Mouse (Mus musculus): ENCODE measurements at regions not wholly inside any gene's neighbourhood (a gene's known extent, or its start where the extent isn't known, plus 50 kb on each side); places are given as distances from the start of the nearest gene placed in this dataset.
A peak's percentile ranks its signal among the peaks of the same experiment; 100 is the strongest.
"Not testable (repeated sequence)": the region's sequence is repeated elsewhere in the genome, so short reads cannot be mapped to it uniquely, and the experiment has no call there.

DNA sequence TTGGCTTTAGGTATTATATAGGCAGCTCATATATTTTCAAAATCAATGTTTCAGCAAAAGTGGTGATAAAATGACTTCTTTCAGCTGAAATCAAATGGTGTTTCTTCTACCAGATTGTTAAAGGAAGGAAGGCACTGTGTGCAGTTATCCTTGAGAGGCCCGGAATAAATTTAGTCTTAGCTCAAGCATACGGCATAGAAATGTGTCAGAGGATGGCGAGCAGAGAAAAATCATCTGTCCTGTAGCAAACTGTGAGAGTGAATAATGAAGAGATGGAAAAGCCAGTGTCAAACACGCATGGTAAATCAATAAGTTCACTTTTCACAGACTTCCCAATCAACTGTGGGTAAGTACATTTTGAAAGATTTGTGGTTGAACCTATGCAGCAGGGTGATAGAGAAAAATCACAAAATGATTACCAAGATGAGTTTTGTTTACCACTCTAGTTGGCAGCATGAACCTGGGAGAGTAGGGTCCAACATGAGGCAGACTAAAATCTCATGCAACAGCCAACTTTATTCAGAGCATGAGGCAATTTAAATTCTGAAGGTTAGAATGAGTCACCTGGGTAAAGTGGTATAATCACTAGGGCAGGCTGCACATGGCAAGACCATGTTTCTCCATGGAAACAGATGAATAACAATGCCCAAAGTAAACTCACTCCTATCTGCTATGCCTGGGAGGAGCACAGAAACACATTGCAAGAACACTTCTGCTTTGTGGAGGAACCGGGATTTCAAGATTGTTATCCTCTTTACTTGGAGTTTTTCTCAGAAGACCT lies 55.7 kb downstream of the AI429214 start:
- no peak for DNase-seq (ENCODE audit: extremely low read depth, low read depth)

DNA sequence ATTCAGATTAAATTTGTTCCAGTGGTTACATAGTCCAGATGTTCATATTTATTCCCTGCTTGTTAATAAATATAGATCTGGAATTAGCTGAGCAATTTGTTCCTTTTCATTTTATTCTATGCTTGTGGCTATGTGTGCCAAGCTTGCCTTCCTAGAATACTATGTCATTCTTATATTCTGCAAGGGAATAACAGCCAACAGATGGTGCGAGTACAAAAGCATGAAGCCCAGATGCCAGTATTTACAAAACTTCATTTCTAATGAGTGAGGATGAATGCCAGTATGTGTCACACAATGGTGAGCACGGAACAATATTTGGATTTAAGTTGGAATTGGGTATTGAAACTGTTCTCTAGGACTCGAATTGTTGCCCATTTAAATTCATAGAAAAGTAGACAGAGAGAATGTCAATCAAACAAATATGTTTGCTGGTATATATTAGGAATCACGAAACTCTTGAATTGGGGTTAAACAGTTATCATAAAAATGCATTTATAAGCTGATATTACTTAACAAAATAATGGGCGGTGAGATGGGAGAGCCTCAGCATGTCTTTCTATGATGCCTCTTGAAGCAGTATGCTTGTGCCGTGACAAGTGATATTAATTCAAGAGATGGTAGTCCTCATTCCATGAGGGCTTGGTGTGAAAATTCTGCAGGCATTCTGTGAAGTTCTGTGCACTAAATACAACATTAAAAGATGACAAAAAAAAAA lies 56.7 kb downstream of the AI429214 start:
- DNase-seq (ENCODE audit: extremely low read depth, low read depth), result no peak

DNA sequence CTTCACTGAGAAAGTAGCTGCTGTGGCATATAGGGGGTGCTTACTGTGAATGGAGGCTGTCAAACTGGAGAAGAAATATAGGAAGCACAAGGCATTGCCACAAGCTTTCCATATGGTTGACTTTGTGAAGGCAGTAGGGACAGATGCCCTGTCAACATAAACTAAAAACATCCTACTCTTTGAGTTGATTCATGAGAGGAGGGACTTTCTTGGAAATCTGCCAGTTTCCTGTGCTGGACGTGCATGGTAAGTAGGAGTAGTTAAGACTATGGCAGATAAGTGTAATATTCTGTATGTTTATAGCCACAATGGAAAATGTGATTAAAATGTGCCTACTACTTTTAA lies 57.3 kb downstream of the AI429214 start:
- no peak for DNase-seq (ENCODE audit: extremely low read depth, low read depth)

DNA sequence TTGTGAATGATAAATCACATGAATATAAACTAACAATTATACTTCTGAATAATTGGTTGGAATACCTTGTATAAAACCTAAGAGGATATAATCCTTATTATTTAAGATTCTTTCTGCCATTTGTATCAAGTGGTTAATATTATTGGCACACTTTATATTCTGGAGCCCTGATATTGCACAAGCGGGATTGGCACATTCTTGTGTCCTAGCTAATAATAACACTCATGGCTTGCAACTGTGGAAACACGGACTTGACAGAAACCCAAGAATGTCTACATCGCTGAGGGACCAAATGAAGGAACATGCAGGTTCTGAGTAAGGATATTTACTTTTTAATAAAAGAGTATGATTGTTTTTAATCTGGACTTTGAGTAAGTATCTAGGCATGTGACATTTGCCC lies 63.0 kb downstream of the AI429214 start:
- DNase-seq (ENCODE audit: extremely low read depth, low read depth), result no peak

DNA sequence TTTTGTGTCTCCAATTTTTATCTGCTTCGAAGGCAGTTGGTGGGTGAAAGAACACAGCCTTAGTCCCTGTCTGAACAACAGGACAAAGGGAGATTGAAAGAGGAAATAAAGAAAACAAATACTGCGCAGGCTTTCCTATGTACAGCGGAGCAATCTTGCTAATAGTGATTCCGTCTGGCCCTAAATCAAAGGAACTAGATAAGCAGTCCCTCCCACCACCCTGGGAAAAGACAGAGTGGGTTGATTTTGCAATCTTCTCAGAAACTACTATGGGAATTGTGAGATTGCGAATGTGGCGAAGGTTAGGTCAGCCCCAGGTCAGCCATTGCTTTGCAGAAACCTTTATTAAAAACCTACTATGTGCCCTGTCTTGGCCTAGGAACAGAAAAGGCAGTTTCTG lies 65.0 kb downstream of the AI429214 start:
- DNase-seq (ENCODE audit: extremely low read depth, low read depth), result no peak

DNA sequence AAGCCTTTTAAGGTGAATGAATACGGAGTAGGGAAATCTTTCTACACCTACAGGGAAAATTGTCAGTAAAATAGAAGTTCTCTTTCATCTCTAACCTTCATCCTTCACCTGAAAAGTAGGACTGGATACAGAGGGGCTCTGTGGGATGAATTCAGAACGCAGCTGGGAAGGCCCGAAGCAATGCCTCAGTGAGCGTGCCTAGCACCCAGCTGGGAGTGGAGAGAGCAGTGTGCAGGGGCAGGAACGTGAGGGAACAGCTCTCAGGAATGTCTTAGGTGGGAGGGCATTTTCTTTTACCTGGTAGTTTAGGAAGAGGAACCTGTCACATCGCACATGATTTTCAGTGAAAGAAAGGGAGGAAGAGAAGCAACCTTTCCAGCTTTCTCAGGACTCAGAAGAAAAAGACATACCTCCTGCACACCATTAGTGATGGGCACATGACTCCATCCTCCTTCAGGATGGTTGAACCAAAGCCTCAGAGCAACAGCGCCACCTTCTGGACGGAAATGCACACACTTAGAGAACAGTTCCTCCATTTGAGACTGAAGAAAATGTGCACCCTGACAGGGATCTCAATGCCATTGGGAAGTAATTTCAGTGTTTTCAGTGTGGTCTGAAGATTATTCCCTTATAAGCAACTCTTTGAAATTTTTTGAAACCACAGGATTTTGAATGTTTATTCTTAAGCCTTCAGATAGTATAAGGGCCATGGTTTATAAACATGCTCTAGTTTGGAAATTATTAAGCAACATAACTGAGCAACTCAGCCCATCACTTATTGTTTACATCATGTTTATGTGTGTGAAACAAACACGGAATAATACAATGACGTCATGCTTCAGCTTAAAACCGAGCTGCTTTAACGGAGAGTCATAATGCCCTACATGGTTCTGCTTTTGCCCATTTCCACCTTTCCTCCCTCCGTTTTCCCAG lies 68.9 kb downstream of the AI429214 start:
- peak; percentile 3 for DNase-seq (ENCODE audit: extremely low read depth, low read depth)

DNA sequence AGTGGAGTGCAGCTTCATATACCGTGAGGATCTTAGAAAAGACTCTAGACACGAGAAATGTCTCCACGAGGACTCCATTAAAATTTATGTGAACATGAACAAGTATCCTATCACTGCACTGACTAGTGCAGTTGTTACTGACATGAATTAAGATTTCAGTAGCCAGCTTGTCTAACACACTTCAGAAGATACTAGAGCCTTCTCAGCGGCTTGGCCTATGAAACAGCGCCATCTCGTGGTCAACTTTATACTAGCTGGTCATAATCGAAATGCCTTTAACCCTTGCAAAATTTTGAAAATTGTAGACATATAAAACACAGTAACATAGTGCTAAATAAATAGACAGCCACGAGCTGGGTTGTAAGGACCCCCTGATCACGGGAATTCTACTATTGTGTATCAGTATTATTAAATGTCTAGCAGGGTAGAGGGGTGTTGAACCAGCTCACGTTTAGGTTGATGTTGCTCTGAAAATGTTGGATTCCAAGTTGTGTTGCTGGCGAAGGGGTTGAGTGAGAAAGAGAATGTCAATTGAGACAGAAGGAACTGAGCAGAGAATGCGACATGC lies 70.4 kb downstream of the AI429214 start:
- DNase-seq (ENCODE audit: extremely low read depth, low read depth), result peak; percentile 9

DNA sequence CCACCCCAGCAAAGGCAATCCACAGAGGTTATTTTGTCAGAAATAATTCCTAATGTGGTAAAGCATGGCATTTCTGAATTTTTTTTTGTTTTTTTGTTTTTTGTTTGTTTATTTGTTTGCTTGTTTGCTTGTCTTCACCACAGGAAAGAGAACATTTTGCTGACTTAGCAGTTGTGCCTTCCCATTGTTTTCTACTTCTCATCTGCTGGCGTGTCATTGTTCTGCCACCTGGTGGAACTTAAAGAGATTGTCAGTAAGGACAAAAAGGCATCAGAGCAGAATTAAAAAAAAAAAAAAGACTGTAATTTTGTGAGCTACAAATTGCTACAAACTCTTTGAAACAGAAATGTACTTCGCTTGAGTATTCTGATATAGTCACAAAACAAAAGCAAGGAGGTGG lies 79.5 kb downstream of the AI429214 start:
- DNase-seq (ENCODE audit: extremely low read depth, low read depth), result no peak

DNA sequence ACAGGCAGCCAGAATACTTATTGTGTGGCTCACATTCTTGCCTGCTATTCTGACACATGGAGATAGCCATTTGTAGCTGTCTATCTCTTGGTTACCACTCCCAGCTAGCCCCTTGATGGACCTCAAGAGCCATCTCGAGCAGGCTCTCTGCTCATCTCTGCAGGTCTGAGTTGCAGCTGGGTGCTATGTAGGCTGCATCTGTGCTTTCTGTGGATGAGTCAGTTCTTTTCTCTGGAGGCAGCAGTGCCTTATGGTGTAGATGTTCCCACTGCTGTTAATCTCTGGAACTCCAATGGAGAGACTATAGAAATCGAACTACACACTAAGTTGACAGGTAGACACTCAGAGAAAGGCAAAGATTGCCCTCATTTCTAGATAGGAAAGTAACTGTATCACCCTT lies 106.3 kb downstream of the AI429214 start:
- no peak for DNase-seq (ENCODE audit: extremely low read depth, low read depth)

DNA sequence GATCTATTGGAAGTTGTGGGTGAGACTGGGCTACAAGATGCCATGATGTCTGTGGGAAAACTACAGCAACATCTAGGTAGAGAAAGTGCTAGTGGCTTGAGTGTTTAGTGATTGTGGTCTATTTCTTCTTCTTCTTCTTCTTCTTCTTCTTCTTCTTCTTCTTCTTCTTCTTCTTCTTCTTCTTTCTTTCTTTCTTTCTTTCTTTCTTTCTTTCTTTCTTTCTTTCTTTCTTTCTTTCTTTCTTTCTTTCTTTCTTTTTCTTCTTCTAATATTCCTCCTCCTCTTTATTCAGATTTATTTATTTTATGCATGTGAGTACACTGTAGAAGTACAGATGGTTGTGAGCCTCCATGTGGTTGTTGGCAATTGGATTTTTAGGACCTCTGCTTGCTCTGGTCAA lies 119.0 kb downstream of the AI429214 start:
- not testable (repeated sequence) for DNase-seq (ENCODE audit: extremely low read depth, low read depth)

DNA sequence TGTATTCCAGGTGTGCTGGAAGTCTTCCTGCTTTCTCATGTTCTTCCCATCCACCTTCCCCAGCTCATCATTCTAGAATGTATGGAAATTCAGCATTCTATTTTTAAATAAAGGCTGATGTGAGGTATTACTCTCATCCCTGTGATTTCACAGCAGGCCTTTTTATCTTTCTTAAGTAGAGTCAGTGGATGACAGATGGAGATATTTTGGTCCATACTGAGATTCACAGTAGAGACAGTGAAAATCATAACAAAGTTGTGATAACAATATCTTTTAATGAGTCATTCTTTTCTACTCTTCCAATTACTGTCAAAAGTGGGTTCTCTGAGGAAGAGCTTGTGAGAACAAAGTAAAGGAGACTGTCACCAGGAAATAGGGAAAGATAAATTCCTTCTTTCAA lies 132.4 kb downstream of the AI429214 start:
- DNase-seq (ENCODE audit: extremely low read depth, low read depth), result no peak

DNA sequence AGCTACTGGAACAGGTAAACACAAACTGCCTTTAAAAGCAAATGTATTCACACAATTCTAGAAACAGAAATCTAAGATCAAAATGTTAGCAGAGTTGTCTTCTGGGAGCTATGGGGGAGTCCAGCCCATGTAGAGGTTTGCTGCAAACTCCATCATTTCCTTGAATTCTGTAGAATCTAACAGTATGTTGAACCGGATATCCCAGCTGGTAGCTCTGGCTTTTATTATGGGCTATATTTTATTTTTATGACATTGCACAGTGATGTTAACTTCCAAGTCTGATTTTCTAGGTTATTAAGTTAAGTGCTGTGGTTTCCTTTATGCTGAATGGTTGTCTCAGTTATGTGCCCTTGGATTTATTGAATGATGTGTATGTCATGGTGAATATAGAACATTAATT lies 136.3 kb downstream of the AI429214 start:
- DNase-seq (ENCODE audit: extremely low read depth, low read depth), result no peak

DNA sequence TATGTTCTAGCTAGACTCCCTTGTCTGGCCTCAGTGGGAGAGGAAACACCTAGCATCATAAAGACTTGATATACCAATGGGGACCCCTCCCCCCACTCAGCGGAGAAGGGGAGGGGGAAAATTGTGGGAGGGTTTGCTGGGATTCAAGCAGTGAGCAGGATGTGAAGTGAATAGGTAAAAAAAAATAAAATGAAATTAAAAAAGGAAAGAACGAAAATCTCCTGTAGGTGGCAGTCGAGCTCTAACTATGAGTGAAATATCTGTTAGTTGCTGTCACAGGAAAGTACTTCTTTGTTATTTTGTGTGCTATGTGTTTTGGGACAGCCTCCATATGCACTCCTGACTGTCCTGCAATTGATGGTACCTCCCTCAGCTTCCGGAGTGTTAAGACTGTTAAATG lies 138.6 kb downstream of the AI429214 start:
- DNase-seq (ENCODE audit: extremely low read depth, low read depth), result peak; percentile 2

DNA sequence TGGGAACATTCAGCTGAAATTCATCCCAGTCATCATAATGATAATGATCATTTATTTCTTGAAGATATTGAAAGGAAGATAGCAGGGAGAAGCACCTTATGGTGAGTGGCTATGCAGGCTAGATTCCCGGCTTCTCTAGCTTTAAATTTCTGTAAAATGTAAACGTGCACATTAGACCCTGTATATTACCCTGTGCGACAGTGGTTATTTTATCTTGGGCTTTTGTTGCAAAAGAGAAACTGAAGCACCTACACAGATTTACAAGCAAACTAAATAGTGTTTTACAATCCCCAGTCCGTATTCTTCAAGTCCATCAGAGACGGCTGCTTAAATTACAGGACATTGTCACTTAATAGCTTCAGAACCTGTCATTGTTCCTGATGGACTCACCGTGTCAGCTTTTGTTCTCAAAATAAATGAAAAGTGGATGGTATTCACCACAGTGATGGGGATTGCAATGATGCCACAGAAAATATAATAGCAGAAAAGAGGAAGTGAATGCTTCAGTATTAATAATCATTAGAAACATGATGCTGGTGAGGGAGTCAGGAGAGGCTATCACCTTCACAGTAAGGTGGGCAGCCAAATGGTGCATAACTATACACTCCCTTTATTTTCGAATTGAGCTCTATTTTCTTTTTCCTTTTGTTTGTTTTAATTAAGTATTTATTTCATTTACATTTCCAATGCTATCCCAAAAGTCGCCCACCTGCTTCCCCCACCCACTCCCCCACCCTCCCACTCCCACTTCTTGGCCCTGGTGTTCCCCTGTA lies 141.0 kb downstream of the AI429214 start:
- DNase-seq (ENCODE audit: extremely low read depth, low read depth), result no peak

DNA sequence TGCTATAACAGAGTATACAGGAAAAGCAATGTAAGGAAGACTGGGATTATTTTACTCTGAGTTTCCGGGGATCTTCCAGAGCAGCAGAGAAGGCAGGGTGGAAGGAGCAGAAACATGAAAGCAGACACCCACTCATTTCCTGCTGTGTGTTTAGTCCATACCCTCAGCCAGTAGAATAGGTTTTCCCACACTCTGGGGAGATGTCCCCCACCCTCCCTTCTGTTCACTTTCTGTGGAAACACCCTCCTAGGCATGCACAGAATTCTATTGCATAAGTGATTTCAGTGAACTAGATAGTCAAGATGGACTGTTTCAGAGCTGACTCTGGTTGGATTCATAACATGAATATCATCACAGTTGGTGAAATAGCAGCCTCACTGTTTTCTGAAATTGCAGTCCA lies 156.9 kb downstream of the AI429214 start:
- DNase-seq (ENCODE audit: extremely low read depth, low read depth), result no peak

DNA sequence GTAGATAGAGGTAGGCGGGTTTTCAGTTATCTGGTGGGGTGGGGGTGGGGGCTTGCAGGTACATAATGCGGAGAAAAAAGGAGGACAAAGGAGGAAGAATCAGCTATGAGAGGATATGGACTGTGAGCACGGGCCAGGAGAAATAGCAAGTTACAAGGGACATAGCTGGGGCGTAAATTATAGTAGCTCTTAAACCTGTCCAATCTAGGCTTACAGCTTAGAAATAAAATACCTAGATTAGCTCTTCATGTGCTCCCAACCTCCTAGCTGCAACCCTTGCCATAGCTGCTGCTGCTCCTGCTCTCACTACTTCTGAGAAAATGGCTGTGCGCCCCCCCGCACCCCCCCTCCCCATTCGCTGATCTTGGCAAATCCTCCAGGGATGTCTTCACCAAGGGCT lies 161.0 kb downstream of the AI429214 start:
- DNase-seq (ENCODE audit: extremely low read depth, low read depth), result no peak

DNA sequence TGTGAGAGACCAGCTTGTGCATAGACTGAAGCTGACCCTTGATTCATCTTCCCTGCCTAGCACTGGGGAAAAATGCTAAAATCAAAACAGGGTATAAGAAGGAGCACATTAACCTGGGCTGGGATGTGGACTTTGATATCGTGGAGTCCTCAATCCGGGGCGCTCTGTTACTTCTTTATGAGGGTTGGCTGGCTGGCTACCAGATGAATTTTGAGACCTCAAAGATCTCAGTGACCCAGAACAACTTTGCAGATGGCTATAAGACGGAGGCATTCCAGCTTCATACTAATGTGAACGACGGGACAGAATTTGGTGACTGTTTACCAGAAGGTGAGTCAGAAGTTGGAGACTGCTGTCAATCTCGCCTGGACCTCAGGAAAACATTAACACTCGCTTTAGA lies 161.5 kb downstream of the AI429214 start:
- DNase-seq (ENCODE audit: extremely low read depth, low read depth), result no peak

DNA sequence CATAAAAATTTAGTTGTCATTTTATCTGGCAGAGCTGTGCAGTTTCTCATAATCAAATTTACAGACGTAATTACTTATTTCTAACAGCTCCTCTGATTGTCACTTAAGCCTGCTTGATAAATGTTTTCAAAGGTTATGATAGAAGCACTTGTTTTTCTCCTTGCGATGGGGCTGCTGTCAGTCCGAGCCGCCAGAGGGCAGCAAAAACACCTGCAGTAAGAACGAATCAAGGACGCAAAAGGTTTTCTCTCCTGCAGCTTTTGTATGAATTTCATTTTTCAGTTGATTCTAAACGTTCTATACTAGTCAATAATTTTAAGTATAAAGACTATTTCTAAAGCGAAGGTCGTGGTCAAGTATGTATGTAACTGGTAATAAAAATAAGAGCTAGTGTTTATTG lies 166.1 kb downstream of the AI429214 start:
- no peak for DNase-seq (ENCODE audit: extremely low read depth, low read depth)

DNA sequence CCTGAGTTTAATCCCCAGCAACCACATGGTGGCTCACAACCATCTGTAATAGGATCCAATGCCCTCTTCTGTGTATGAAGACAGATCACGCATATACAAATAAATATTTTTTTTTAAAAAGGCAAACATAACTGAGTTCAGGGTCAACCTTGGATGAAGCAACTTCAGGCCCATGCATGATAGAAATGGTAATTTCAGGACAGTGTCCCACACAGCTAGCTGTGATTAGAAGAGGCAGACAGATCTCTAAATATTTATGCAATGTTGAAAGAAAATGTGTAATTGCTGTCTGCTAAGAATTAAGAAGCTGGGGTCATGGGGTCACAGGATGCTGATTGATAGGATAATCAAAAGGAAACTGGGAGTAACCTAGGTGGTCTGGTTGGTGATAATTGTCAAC lies 203.5 kb downstream of the AI429214 start:
- no peak for DNase-seq (ENCODE audit: extremely low read depth, low read depth)

DNA sequence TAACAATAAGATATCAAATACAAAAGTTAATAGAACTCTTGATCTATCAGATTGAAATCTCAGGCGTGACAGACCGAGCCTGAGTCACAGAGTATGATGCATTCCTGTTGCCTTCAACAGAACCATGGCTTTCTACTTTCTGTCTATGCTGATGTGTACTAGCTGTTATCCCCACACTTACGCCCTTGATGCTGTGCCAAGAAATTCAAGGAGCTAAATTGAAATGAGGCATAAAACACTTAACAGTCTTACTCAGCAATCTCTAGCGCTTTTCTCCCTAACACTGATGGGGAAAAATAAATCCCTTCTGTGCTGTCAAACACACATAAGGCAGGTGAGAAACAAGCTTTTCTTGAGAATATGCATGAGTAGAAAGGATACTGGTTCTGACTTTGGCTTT lies 222.5 kb downstream of the AI429214 start:
- DNase-seq (ENCODE audit: extremely low read depth, low read depth), result no peak

DNA sequence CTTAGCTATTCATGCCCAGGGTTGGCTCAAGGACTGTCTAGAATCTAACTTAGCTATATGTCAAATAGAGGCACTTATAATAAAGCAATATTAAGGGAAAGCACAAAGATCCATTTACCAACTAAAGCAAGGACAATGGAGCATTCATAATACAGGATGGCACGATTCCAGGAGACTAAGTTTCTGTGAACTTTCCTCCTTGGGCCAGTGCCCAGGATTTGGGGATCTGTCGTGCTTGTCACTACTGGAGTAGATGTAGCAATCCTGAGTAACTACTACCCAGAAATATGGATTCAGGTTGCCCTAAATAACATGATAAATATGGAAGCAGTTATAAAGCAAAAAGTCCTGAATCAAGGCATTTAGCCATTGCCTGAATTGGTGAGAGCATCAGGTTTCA lies 233.7 kb downstream of the AI429214 start:
- DNase-seq (ENCODE audit: extremely low read depth, low read depth), result no peak
